Mouse (Mus musculus) C2C12 (cell line): ENCODE results near the gene Gm28635.

Experiments used
- CTCF ChIP-seq: IDR thresholded peaks from one replicate; pipeline ENCODE4 v1.5.1; 2011; ENCODE audit not compliant: control insufficient read depth, insufficient read depth, insufficient read length
- MAX ChIP-seq: IDR thresholded peaks from one replicate; pipeline ENCODE4 v1.6.1; 2011; ENCODE audit warnings: mild to moderate bottlenecking, control low read depth
- MYOD1 ChIP-seq: IDR thresholded peaks from one replicate; pipeline ENCODE4 v1.6.1; 2011; ENCODE audit warnings: low read depth; ENCODE audit not compliant: control insufficient read depth, insufficient read length
- USF1 ChIP-seq: IDR thresholded peaks from one replicate; pipeline ENCODE4 v1.6.1; 2011; ENCODE audit warnings: low read depth, mild to moderate bottlenecking, control low read depth, moderate library complexity

DNA sequence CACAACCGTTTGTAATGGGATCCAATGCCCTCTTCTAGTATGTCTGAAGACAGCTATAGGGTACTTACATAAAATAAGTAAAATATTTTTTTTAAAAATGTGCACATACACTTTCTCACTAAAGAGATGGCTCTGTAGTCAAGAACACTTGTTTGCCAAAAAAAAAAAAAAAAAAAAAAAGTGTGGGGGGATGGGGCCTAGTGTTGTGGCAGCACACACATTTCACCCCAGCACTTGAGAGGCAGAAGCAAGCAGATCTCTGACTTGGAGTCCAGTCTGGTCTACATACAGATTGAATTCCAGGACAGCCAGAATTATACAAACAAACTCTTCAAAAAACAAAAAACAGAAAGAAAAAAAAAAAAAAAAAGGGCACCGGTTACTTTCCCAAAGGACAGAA, 42.9 kb upstream of the Gm28635 start:
- TF ChIP-seq CTCF (no peak), MYOD1 (no peak), USF1 (no peak), MAX (no peak)
